Mouse (Mus musculus): ENCODE results near the gene Def8. TPM values are rescaled to one million over a fixed set of nuclear protein-coding genes. Genes with fewer than 3 reads are reported as not detected.
A peak's percentile ranks its signal among the peaks of the same experiment; 100 is the strongest.
"Not testable (repeated sequence)": the region's sequence is repeated elsewhere in the genome, so short reads cannot be mapped to it uniquely, and the experiment has no call there.

Def8 gene
- total RNA-seq, 2 experiments from 2014 or later = 57.2 to 65.2 TPM

- no peak for DNase-seq
- intact Hi-C loops (cut with DNase I) = no loop called here
Measured at GRCm38 (mm10) chr8:123411781-123412327, 11.5 kb upstream of the Def8 start.

- no peak for DNase-seq
- intact Hi-C loops (cut with DNase I) = no loop called here
Measured at GRCm38 (mm10) chr8:123412560-123413170, 10.7 kb upstream of the Def8 start.

- no peak for DNase-seq
- intact Hi-C loops (cut with DNase I) = no loop called here
Measured at GRCm38 (mm10) chr8:123414255-123414654, 9.1 kb upstream of the Def8 start.

GRCm38 (mm10) chr8:123414997-123415696, 8.2 kb upstream of the Def8 start:
- intact Hi-C loops (cut with DNase I); DNase-seq: not testable (repeated sequence)

GRCm38 (mm10) chr8:123415967-123416943, 7.1 kb upstream of the Def8 start:
- no peak for DNase-seq
- intact Hi-C loops (cut with DNase I) = no loop called here

GRCm38 (mm10) chr8:123416944-123417555, 6.3 kb upstream of the Def8 start:
- no peak for DNase-seq
- intact Hi-C loops (cut with DNase I) = no loop called here

- DNase-seq = no peak
- intact Hi-C loops (cut with DNase I) = loop anchor here (5.0 kb wide), 1 partner anchor 97 kb away; no protein-coding TSS in a partner anchor
Measured at GRCm38 (mm10) chr8:123419711-123420110, 3.6 kb upstream of the Def8 start.

DNA sequence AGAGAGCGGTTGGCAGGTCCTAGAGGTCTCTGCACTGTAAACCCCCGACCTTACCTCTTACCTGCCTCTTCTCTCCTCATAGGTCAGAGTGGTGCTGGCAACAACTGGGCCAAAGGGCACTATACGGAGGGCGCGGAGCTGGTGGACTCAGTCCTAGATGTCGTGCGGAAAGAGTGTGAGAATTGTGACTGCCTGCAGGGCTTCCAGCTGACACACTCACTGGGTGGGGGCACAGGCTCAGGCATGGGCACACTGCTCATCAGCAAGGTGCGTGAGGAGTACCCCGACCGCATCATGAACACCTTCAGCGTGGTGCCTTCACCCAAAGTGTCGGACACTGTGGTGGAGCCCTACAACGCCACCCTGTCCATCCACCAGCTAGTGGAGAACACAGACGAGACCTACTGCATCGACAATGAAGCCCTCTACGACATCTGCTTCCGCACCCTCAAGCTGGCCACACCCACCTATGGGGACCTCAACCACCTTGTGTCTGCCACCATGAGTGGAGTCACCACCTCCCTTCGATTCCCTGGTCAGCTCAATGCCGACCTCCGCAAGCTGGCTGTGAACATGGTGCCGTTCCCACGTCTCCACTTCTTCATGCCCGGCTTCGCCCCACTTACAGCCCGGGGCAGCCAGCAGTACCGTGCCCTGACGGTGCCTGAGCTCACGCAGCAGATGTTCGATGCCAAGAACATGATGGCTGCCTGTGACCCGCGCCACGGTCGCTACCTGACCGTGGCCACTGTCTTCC, 2.6 kb upstream of the Def8 start:
- no peak for DNase-seq
- intact Hi-C loops (cut with DNase I) = loop anchor here (5.0 kb wide), 1 partner anchor 98 kb away; no protein-coding TSS in a partner anchor

GRCm38 (mm10) chr8:123421325-123421724, 2.0 kb upstream of the Def8 start:
- intact Hi-C loops (cut with DNase I) = loop anchor here (5.0 kb wide), 1 partner anchor 99 kb away; no protein-coding TSS in a partner anchor
- DNase-seq = no peak

DNA sequence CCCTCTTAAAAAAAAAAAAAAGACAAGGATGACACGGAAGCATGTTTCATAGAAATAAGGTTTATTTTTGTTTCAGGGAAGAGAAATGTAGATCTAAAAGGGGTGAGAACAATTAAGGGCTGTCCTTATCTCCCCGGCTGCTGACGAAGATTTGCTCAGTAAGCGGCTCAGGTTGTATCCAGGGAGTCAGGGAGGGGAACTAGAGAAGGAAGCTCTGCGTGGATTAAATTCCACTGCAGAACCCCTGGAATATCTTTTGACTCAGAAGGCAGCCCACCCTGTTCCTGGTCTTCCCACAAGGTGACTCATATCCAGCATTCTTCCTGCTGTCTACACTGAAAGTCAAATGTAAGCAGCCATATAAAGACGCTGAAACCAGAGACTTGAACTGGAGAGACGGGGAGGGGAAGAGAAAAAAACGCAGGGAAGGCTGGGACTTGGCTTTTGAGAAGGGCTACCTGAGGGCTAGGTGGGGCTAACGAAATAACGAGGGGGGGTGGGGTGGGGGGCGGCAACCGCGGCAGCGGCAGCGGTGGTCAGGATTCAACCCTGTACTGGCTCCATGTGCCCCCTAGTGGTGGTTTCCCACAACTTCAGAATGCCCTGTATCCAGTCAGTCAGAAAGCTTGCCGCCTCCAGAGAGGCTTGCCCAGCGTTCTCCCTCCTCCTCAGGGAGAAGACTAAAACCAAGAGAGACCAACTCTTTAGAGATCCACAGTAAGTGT, 1.1 kb upstream of the Def8 start:
- intact Hi-C loops (cut with DNase I) = loop anchor here (5.0 kb wide), 1 partner anchor 100 kb away; no protein-coding TSS in a partner anchor
- DNase-seq = peak; percentile 71 to 83

DNA sequence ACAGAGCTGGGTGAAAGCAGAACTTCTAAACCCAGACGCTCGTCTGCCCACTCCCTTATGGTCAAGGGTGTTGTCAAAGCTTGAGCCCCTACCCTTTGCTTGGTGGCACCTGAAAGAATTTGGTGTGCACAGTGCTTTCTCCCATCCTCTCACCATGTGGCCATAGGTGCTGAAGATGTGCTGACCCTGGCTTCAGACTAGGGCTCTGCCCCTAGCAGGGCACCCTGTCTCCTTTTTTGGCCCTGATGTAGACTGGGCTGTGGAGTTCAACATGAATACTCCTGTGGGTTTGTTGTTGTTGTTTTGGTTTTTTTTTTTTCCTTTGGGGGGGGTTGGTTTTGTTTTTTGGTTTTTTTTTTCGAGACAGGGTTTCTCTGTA, 557 bp upstream of the Def8 start:
- intact Hi-C loops (cut with DNase I) = loop anchor here (5.0 kb wide), 1 partner anchor 100 kb away; no protein-coding TSS in a partner anchor
- DNase-seq = no peak

DNA sequence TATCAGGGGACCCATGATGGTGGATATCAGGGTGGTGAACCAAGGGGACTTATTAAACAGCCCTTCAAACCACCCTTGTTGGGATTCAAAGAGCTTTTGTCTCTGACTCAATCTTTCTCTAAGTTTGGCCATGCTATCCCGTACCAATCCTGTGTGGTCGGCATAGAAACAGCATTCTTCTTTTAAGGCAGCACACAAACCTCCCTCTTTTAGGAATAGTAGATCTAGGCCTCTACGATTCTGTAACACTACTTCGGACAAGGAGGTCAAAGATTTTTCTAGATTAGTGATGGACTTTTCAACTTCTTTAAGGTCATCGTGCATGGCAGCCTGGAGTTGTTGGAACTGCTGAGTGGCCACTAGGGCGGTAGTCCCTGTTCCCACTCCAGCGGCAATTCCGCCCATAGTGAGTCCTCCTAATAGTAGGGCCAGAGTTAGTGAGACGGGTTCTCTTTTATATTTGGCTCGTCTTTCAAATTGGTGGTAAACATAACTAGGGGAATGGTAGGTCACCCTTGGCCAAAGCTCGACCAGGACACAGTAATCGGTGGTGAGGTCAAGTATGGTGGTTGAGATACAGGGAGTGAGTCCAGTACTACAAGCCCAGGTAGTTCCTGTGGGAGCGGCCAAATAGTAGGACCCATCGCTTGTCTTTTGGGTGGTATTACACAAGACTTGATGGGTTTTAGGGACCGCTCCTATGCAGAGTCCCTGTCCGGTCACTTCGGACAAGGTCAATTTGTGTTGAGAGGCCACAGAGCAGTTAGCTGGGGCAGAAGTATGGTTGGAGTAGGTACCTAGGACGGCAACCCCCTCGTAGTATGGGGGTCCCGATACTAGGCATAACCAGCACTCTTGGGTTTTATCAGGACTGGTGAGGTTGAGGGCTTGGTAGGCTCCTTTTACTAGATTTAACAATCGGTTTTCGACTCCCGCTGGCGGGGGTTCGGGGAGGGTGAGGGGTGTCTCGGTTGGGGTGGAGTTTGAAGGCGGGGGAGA, 3.5 kb downstream of the Def8 start:
- intact Hi-C loops (cut with DNase I) = no loop called here
- no peak for DNase-seq

DNA sequence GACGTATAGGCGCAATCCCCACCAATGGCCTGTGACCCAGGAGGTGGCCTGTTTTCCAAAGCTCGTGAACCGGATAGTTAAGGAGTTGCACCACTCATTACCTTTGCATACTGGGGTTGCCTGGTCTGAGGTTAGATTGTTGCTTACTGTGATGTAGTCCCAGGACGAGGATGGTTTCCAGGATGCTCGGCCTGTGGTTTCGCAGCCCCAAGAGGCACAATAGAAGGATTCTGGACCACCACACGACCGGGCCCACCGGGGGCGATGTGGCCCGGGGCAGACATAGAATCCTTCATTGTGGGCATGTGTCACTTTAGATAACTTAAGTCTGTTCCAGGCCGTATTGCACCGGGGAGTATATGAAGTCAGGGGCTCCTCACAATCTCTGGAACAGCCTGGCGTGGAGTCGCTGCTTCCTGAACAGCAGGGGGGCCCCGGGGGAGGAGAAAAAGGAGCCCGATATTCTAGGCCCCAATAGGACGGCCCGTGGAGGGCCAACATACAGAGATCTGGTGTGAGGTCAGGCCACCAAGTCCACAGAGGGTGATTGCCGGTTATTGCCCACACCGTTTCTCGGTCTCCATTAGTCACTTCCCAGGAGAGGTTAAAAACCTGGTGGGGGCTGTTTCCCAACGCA, 4.4 kb downstream of the Def8 start:
- no peak for DNase-seq
- intact Hi-C loops (cut with DNase I) = no loop called here

- DNase-seq = no peak
- intact Hi-C loops (cut with DNase I) = no loop called here
Measured at GRCm38 (mm10) chr8:123428343-123428893, 5.1 kb downstream of the Def8 start.

DNA sequence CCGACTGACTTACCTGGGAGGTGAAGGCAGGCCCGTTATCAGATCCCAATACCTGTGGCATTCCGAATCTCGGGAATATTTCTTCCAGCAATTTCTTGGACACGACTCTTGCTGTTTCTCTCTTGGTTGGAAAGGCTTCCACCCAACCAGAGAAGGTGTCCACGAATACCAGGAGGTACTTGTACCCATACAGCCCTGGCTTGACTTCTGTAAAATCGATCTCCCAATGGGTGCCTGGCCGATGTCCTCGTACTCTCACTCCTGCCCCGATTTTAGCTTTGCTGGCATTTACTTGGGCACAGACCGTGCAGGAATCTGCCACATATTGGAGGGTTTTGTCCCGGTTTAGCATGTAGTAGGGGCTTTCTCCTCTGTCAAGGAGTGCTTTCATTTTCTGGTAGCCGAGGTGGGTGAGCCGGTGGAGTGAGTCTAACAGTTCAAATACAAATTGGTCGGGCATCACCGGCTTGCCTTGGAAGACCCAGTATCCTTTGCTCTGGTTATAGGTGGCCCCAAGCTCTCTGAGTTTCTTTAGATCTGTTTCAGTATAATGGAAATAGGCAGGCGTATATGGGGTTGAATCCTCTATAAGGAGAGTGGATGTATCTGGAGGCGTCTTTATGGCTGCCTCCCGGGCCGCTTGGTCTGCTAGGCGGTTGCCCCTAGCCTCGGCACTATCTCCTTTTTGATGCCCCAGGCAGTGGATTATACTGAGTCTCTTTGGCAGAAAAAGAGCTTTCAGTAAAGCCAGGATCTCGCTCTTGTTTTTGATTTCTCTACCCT, 5.8 kb downstream of the Def8 start:
- DNase-seq = no peak
- intact Hi-C loops (cut with DNase I) = no loop called here

DNA sequence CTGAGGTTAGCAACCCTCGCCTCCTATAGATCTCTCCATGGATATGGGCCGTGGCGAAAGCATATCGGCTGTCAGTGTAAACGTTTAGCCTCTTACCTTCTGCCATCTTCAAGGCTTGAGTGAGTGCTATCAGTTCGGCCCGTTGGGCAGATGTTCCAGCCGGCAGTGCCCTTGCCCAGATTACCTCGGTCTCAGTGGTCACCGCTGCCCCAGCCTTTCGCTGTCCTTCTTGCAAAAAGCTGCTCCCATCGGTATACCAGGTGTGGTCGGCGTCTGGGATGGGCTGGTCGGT, 6.3 kb downstream of the Def8 start:
- intact Hi-C loops (cut with DNase I); DNase-seq: not testable (repeated sequence)
